Mouse (Mus musculus) kidney, adult 2 months (tissue): ENCODE measurements around the gene Gm49396. TPM values are rescaled to one million over a fixed set of nuclear protein-coding genes. Genes with fewer than 3 reads are reported as not detected.
A peak's percentile ranks its signal among the peaks of the same experiment; 100 is the strongest.

Source experiments
- DNase-seq: peaks from one replicate; pipeline ENCODE4 v3.0.0; 2021
- H3K27ac ChIP-seq: fragments of 200-500 bp; 2 replicates; pipeline ENCODE4 v1.5.1; 2012; ENCODE audit warnings: low read depth, low read length, control low read depth, inconsistent platforms; ENCODE audit not compliant: insufficient read depth
- H3K27me3 ChIP-seq: fragments of 200-500 bp; replicated peaks from 2 replicates; pipeline ENCODE4 v1.6.1; 2012; ENCODE audit warnings: mild to moderate bottlenecking, moderate library complexity, low read length, inconsistent platforms; ENCODE audit not compliant: control insufficient read depth, insufficient read depth
- H3K36me3 ChIP-seq: fragments of 200-500 bp; 2 replicates; pipeline ENCODE4 v1.6.1; 2012; ENCODE audit warnings: mild to moderate bottlenecking, moderate library complexity, low read length, inconsistent platforms; ENCODE audit not compliant: control insufficient read depth, insufficient read depth
- H3K4me1 ChIP-seq: fragments of 200-500 bp; 2 replicates; pipeline ENCODE4 v1.6.1; 2011; ENCODE audit warnings: low read length; ENCODE audit not compliant: control insufficient read depth, insufficient read depth
- H3K4me3 ChIP-seq: fragments of 200-500 bp; 2 replicates; pipeline ENCODE4 v1.5.1; 2011; ENCODE audit warnings: mild to moderate bottlenecking, low read depth, low read length, control low read depth; ENCODE audit not compliant: insufficient read depth
- CTCF ChIP-seq: fragments of 200-500 bp; conservative IDR thresholded peaks from 2 replicates; pipeline ENCODE4 v1.5.1; 2011; ENCODE audit warnings: low read depth, mild to moderate bottlenecking, control low read depth, low read length, moderate library complexity, mixed read lengths; ENCODE audit not compliant: insufficient read depth, insufficient read length
- POLR2A ChIP-seq: fragments of 200-500 bp; IDR thresholded peaks from one replicate; pipeline ENCODE4 v1.6.1; 2011; ENCODE audit warnings: low read depth, low read length, control low read depth
- WGBS: fragments of 180-500 bp; shearing (Covaris S2); methylation state at CpG from one replicate; pipeline ENCODE4 v1.1.7; 2018; 5-methylcytosine and 5-hydroxymethylcytosine counted together
- polyA plus RNA-seq: library from polyadenylated mRNA; depleted of rRNA; stranded (reverse); fragments of >200 nt; gene quantifications from 2 replicates; pipeline ENCODE4 v1.2.3, GENCODE M21; 2012; rRNA removed

The Gm49396 gene
- polyA plus RNA-seq, 1 experiment = 1.9 TPM

- peak; percentile 62 for TF ChIP-seq CTCF
- TF ChIP-seq POLR2A = no peak
- H3K27me3 ChIP-seq = no peaks in the 10 kb centered on the region
- no peaks in the 10 kb centered on the region; the same call in 1 of the 2 replicates for H3K36me3 ChIP-seq
- H3K27ac ChIP-seq = no peak overlapping the region
- peak; percentile 73 for DNase-seq
- H3K4me3 ChIP-seq = no peak overlapping the region
- 20% methylated on average over 14 of the region's 14 CpGs for WGBS
- no peaks in the 10 kb centered on the region; the same call in 1 of the 2 replicates for H3K4me1 ChIP-seq
Measured at GRCm38 (mm10) chr7:30613529-30614112, 50.5 kb downstream of the Gm49396 start.

DNA sequence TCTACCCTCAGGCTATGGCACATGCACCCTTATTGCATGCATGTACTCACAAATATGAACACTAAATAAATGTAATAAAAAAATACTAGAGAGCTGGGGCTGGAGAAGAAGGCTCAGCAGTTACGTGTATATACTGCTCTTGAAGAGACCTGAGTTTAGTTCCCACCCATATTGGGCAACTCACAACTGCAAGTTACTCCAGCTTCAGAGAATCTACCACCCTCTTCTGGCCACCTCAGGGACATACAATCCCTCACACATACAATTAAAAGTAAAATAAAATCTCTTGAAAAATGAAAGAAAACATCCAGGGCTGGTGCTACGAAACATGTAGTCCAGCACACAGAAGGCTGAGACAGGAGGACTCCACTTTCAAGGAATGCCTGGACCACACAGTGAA lies 51.3 kb downstream of the Gm49396 start:
- no peak for TF ChIP-seq POLR2A
- TF ChIP-seq CTCF = 0 out of 2 replicates have a peak, but pooled peaks have one; percentile 13
- no peaks in the 10 kb centered on the region; the same call in 1 of the 2 replicates for H3K4me1 ChIP-seq
- no peak for DNase-seq
- WGBS = 63% methylated on average over 2 of the region's 2 CpGs
- no peak overlapping the region for H3K27ac ChIP-seq
- H3K27me3 ChIP-seq = no peaks in the 10 kb centered on the region
- H3K36me3 ChIP-seq = peaks cover 4% of the 10 kb centered on the region; the same call in 1 of the 2 replicates
- no peak overlapping the region for H3K4me3 ChIP-seq

DNA sequence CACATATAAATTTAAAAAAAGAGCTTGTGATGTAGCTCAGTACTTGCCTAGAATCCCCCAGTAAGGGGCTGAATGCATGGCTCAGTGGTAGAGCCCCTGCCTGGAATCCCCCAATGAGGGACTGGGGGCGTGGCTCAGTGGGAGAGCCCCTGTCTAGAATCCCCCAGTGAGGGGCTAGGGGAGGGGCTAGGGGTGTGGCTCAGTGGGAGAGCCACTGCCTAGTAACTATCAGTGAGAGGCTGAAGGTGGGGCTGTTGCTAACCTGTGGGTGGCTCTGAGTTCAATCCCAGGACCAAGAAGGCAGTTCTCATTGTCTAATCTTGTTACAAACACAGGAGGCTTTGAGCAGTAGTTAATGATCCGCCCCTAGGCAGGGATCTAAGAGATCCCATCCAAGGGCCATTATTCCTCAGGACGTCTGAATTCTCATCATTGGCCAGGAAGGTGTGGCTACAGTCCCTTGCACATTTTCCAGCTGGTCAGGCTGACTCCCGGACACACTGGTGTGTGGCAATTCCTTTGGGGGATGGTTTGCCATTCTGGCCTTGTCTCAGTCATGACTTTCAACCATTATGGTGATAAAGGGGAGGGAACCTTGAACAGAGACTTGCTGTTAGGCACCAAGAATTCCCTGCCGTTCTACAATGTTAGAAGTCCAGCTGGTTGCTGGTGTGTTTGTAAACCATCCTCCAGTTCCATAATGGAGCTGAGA lies 52.1 kb downstream of the Gm49396 start:
- 54% methylated on average over 5 of the region's 5 CpGs for WGBS
- Histone ChIP-seq H3K27ac (no peak overlapping the region), H3K4me1 (no peaks in the 10 kb centered on the region; the same call in 1 of the 2 replicates), H3K4me3 (no peak overlapping the region), H3K27me3 (no peaks in the 10 kb centered on the region), H3K36me3 (peaks cover 4% of the 10 kb centered on the region; the same call in 1 of the 2 replicates)
- no peak for TF ChIP-seq CTCF
- TF ChIP-seq POLR2A = no peak
- no peak for DNase-seq

Other genes with a start within 250 kb of the Gm49396 start
- gene Syne4, start 248.5 kb upstream of the Gm49396 start, polyA plus RNA-seq = 162 and 170 TPM in 2 replicates
- gene E130208F15Rik, start 241.6 kb upstream of the Gm49396 start, polyA plus RNA-seq = 0.42 and 1.1 TPM in 2 replicates
- gene Sdhaf1, start 239.4 kb upstream of the Gm49396 start, polyA plus RNA-seq = 26.4 and 27.3 TPM in 2 replicates
- gene Lrfn3, start 200.6 kb upstream of the Gm49396 start, polyA plus RNA-seq = 9.6 and 11.6 TPM in 2 replicates
- 51.3 and 83.0 TPM in 2 replicates for gene Tyrobp, start 149.6 kb upstream of the Gm49396 start, polyA plus RNA-seq
- 3.7 and 12.0 TPM in 2 replicates for gene Hcst, start 143.5 kb upstream of the Gm49396 start, polyA plus RNA-seq
- gene Nfkbid, start 141.6 kb upstream of the Gm49396 start, polyA plus RNA-seq = 1.8 and 3.1 TPM in 2 replicates
- 13.0 and 14.2 TPM in 2 replicates for gene Aplp1, start 117.8 kb upstream of the Gm49396 start, polyA plus RNA-seq
- gene Kirrel2, start 105.7 kb upstream of the Gm49396 start, polyA plus RNA-seq = 0.30 and 0.33 TPM in 2 replicates
- 39.9 and 41.1 TPM in 2 replicates for gene Nphs1, start 105.0 kb upstream of the Gm49396 start, polyA plus RNA-seq
- gene Prodh2, start 69.7 kb upstream of the Gm49396 start, polyA plus RNA-seq = 218 and 246 TPM in 2 replicates
- gene Arhgap33, start 28.3 kb upstream of the Gm49396 start, polyA plus RNA-seq = 7.4 and 7.8 TPM in 2 replicates
- 21.6 and 50.4 TPM in 2 replicates for gene Hspb6, start 11.2 kb upstream of the Gm49396 start, polyA plus RNA-seq
- 7.1 and 8.5 TPM in 2 replicates for gene Proser3, start 11.0 kb upstream of the Gm49396 start, polyA plus RNA-seq
- 29.0 and 33.8 TPM in 2 replicates for gene Lin37, start 3.5 kb upstream of the Gm49396 start, polyA plus RNA-seq
- 47.9 and 54.5 TPM in 2 replicates for gene U2af1l4, start within 50 bp of the Gm49396 start, polyA plus RNA-seq
- 168 and 223 TPM in 2 replicates for gene Psenen, start 283 bp downstream of the Gm49396 start, polyA plus RNA-seq
- gene Igflr1, start 2.1 kb downstream of the Gm49396 start, polyA plus RNA-seq = 5.2 and 5.4 TPM in 2 replicates
- gene Kmt2b, start 25.4 kb downstream of the Gm49396 start, polyA plus RNA-seq = 26.7 and 31.6 TPM in 2 replicates
- gene Zbtb32, start 35.6 kb downstream of the Gm49396 start, polyA plus RNA-seq = 1.3 and 1.4 TPM in 2 replicates
- 23.6 and 34.5 TPM in 2 replicates for gene Upk1a, start 49.5 kb downstream of the Gm49396 start, polyA plus RNA-seq
- 1,228 and 1,575 TPM in 2 replicates for gene Cox6b1, start 62.8 kb downstream of the Gm49396 start, polyA plus RNA-seq
- not detected in 2 replicates for gene Etv2, start 72.5 kb downstream of the Gm49396 start, polyA plus RNA-seq
- gene Rbm42, start 87.0 kb downstream of the Gm49396 start, polyA plus RNA-seq = 46.0 and 51.4 TPM in 2 replicates
- 8.9 and 9.1 TPM in 2 replicates for gene Haus5, start 101.7 kb downstream of the Gm49396 start, polyA plus RNA-seq
- not detected in 2 replicates for gene Pmis2, start 108.3 kb downstream of the Gm49396 start, polyA plus RNA-seq
- gene 2200002J24Rik, start 135.6 kb downstream of the Gm49396 start, polyA plus RNA-seq = 0.96 and 1.4 TPM in 2 replicates
- 33.1 and 39.1 TPM in 2 replicates for gene Atp4a, start 148.9 kb downstream of the Gm49396 start, polyA plus RNA-seq
- 457 and 511 TPM in 2 replicates for gene Tmem147, start 166.2 kb downstream of the Gm49396 start, polyA plus RNA-seq
- 0.31 and 0.86 TPM in 2 replicates for gene Gapdhs, start 180.3 kb downstream of the Gm49396 start, polyA plus RNA-seq
- gene Sbsn, start 188.1 kb downstream of the Gm49396 start, polyA plus RNA-seq = 1.4 and 1.9 TPM in 2 replicates
- 2.1 and 2.2 TPM in 2 replicates for gene Dmkn, start 200.4 kb downstream of the Gm49396 start, polyA plus RNA-seq
- gene Krtdap, start 224.6 kb downstream of the Gm49396 start, polyA plus RNA-seq = 0.50 TPM in 1 of 2 replicates, not detected in the other